Mouse (Mus musculus): ENCODE measurements at regions not wholly inside any gene's neighbourhood (a gene's known extent, or its start where the extent isn't known, plus 50 kb on each side); places are given as distances from the start of the nearest gene placed in this dataset.

- no peak for TF ChIP-seq ZNF384 (IDR thresholded peaks at IDR 0.05; ENCODE audit: low read depth, low read length)
- no peak for TF ChIP-seq HCFC1 (IDR thresholded peaks at IDR 0.05; ENCODE audit: borderline replicate concordance, insufficient read depth, low read length)
Measured at GRCm38 (mm10) chr8:116828220-116828619, 93.0 kb downstream of the Cmc2 start.

Measured in ES-E14 (cell line).